Mouse (Mus musculus) liver, embryonic 16.5 days (tissue): ENCODE measurements around the gene Thbs4. TPM values are rescaled to one million over a fixed set of nuclear protein-coding genes. Genes with fewer than 3 reads are reported as not detected.

ENCODE experiments used
- ATAC-seq: fragments of 200-750 bp; cut with Nextera tagmentation; 2 replicates; pipeline ENCODE4 v1.8.0; 2017; ENCODE audit warnings: low read depth, mild to moderate bottlenecking, moderate number of reproducible peaks, moderate library complexity
- H3K27ac ChIP-seq: fragments of 300-500 bp; sonication (generic); 2 replicates; pipeline ENCODE4 v1.5.1; 2014; ENCODE audit warnings: mild to moderate bottlenecking, low read length
- H3K27me3 ChIP-seq: fragments of 300-500 bp; sonication (generic); 2 replicates; pipeline ENCODE4 v1.6.1; 2014; ENCODE audit warnings: low read depth, low read length, mixed read lengths; ENCODE audit not compliant: control insufficient read depth, insufficient read depth
- H3K36me3 ChIP-seq: fragments of 300-500 bp; sonication (generic); 2 replicates; pipeline ENCODE4 v1.6.1; 2014; ENCODE audit warnings: mild to moderate bottlenecking; ENCODE audit not compliant: control insufficient read depth, insufficient read depth
- H3K4me1 ChIP-seq: fragments of 300-500 bp; sonication (generic); 2 replicates; pipeline ENCODE4 v1.6.1; 2014; ENCODE audit warnings: low read depth, low read length, mixed read lengths; ENCODE audit not compliant: control insufficient read depth
- H3K4me2 ChIP-seq: fragments of 300-500 bp; sonication (generic); 2 replicates; pipeline ENCODE4 v1.6.1; 2014; ENCODE audit warnings: low read depth, low read length, mixed read lengths
- H3K4me3 ChIP-seq: fragments of 300-500 bp; sonication (generic); 2 replicates; pipeline ENCODE4 v1.5.1; 2014; ENCODE audit warnings: low read depth, mild to moderate bottlenecking, low read length
- H3K9ac ChIP-seq: fragments of 300-500 bp; sonication (generic); 2 replicates; pipeline ENCODE4 v1.6.1; 2014; ENCODE audit warnings: low read depth, low read length
- H3K9me3 ChIP-seq: fragments of 300-500 bp; sonication (generic); replicated peaks from 2 replicates; pipeline ENCODE4 v1.6.1; 2016; ENCODE audit warnings: low read length; ENCODE audit not compliant: control insufficient read depth
- WGBS: fragments of 180-500 bp; shearing (Covaris S2); extraction: QIAGEN DNeasy Blood & Tissue Kit; methylation state at CpG from one replicate; pipeline ENCODE4 v1.1.7; 2014; ENCODE audit not compliant: insufficient replicate concordance; 5-methylcytosine and 5-hydroxymethylcytosine counted together
- polyA plus RNA-seq: library from polyadenylated mRNA; unstranded; fragments of >200 nt; fragmentation: Nextera tagmentation; extraction: Ambion mirVana; gene quantifications from 2 replicates; pipeline ENCODE4 v1.2.1, GENCODE M21; 2015

Gene Thbs4
- polyA plus RNA-seq, 1 experiment from 2014 or later = 0.20 TPM

- no peak for ATAC-seq
- Histone ChIP-seq H3K4me1 (no peaks in the 10 kb centered on the region), H3K4me3 (no peak overlapping the region), H3K36me3 (peaks cover 31% of the 10 kb centered on the region), H3K4me2 (no peak overlapping the region), H3K9me3 (no peaks in the 10 kb centered on the region), H3K27ac (no peak overlapping the region), H3K9ac (no peak overlapping the region), H3K27me3 (no peaks in the 10 kb centered on the region)
- WGBS = 81% methylated on average over 8 of the region's 8 CpGs
Measured at GRCm38 (mm10) chr13:92703241-92704027, 91.2 kb downstream of the Thbs4 start.

- H3K4me1 ChIP-seq = no peaks in the 10 kb centered on the region
- H3K9ac ChIP-seq = no peak overlapping the region
- peaks cover 21% of the 10 kb centered on the region for H3K36me3 ChIP-seq
- no peak overlapping the region for H3K4me2 ChIP-seq
- H3K4me3 ChIP-seq = no peak overlapping the region
- WGBS = 72% methylated on average over 5 of the region's 5 CpGs
- no peak overlapping the region for H3K27ac ChIP-seq
- no peaks in the 10 kb centered on the region for H3K9me3 ChIP-seq
- H3K27me3 ChIP-seq = no peaks in the 10 kb centered on the region
- no peak for ATAC-seq
Measured at GRCm38 (mm10) chr13:92702035-92702434, 92.6 kb downstream of the Thbs4 start.

Other genes starting within 250 kb of the Thbs4 start
- not detected in 2 replicates for gene Spz1, start 218.6 kb downstream of the Thbs4 start, polyA plus RNA-seq
- 21.5 and 21.7 TPM in 2 replicates for gene Serinc5, start 183.7 kb downstream of the Thbs4 start, polyA plus RNA-seq
- 0.54 and 0.63 TPM in 2 replicates for gene Mtx3, start 49.9 kb upstream of the Thbs4 start, polyA plus RNA-seq